Mouse (Mus musculus) kidney, postnatal 0 days (tissue): ENCODE measurements around the gene Tctn1. TPM values are rescaled to one million over a fixed set of nuclear protein-coding genes. Genes with fewer than 3 reads are reported as not detected.

Experiments
- ATAC-seq: fragments of 200-750 bp; cut with Nextera tagmentation; replicated peaks from 2 replicates; pipeline ENCODE4 v1.8.0; 2017; ENCODE audit warnings: low read depth, moderate number of reproducible peaks, moderate TSS enrichment, moderate library complexity; ENCODE audit not compliant: low FRiP score
- DNase-seq: peaks from one replicate; pipeline ENCODE4 v3.0.0-alpha.2; 2016; ENCODE audit warnings: low spot score
- H3K27ac ChIP-seq: fragments of 300-500 bp; sonication (generic); 2 replicates; pipeline ENCODE4 v1.5.1; 2014; ENCODE audit warnings: mild to moderate bottlenecking
- H3K27me3 ChIP-seq: fragments of 300-500 bp; sonication (generic); 2 replicates; pipeline ENCODE4 v1.6.1; 2014; ENCODE audit warnings: low read length, mixed read lengths; ENCODE audit not compliant: insufficient read depth
- H3K36me3 ChIP-seq: fragments of 300-500 bp; sonication (generic); 2 replicates; pipeline ENCODE4 v1.6.1; 2014; ENCODE audit warnings: low read length, mixed read lengths; ENCODE audit not compliant: insufficient read depth
- H3K4me1 ChIP-seq: fragments of 300-500 bp; sonication (generic); replicated peaks from 2 replicates; pipeline ENCODE4 v1.6.1; 2014; ENCODE audit warnings: antibody characterized with exemption, low read length, mixed read lengths; ENCODE audit not compliant: insufficient read depth
- H3K4me2 ChIP-seq: fragments of 300-500 bp; sonication (generic); 2 replicates; pipeline ENCODE4 v1.6.1; 2014; ENCODE audit warnings: mild to moderate bottlenecking, low read length, moderate library complexity, mixed read lengths
- H3K4me3 ChIP-seq: fragments of 300-500 bp; sonication (generic); replicated peaks from 2 replicates; pipeline ENCODE4 v1.5.1; 2014; ENCODE audit warnings: low read depth, low read length
- H3K9ac ChIP-seq: fragments of 300-500 bp; sonication (generic); 2 replicates; pipeline ENCODE4 v1.6.1; 2014; ENCODE audit warnings: low read depth, low read length
- H3K9me3 ChIP-seq: fragments of 300-500 bp; sonication (generic); replicated peaks from 2 replicates; pipeline ENCODE4 v1.6.1; 2016; ENCODE audit warnings: low read length, inconsistent platforms, mixed read lengths
- CTCF ChIP-seq: IDR thresholded peaks from 2 replicates; pipeline ENCODE4 v1.5.1; 2016; ENCODE audit warnings: antibody characterized with exemption, low read depth, mild to moderate bottlenecking, moderate library complexity
- WGBS: fragments of 180-500 bp; shearing (Covaris S2); extraction: QIAGEN DNeasy Blood & Tissue Kit; methylation state at CpG from one replicate; pipeline ENCODE4 v1.1.7; 2014; 5-methylcytosine and 5-hydroxymethylcytosine counted together
- polyA plus RNA-seq: library from polyadenylated mRNA; unstranded; fragments of >200 nt; fragmentation: Nextera tagmentation; extraction: Ambion mirVana; gene quantifications from 2 replicates; pipeline ENCODE4 v1.2.1, GENCODE M21; 2015

The Tctn1 gene
- polyA plus RNA-seq, 1 experiment from 2014 or later = 5.2 TPM

DNA sequence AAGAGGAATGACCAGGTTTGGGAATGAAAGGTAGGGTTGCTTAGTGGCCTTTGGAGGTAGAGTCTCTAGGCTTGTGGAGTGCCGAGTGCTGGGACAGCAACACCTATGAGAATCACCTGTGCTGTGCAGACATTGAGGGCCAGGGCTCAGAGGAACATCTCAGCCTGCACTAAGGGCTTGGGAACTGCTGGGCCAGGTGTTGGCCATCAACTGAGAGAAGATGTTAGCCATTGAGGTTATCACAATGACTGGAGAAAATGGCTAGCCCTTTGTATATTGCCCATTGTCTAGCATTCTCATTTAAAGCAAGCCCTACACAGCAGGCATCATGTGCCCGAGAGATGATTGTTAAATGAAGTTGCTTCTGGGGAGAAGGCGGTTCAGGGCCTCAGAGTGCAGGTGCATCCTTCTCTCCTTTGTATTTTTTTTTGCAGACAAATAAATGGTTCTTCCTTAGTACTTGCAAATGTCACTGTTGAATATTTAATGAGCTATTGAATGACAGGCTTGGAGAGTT is 30.0 kb upstream of the Tctn1 start:
- H3K9me3 ChIP-seq = no peaks in the 10 kb centered on the region
- H3K9ac ChIP-seq = no peak overlapping the region
- H3K27me3 ChIP-seq = no peaks in the 10 kb centered on the region
- H3K36me3 ChIP-seq = no peaks in the 10 kb centered on the region
- no peak for DNase-seq
- 85% methylated on average over 3 of the region's 3 CpGs for WGBS
- H3K4me1 ChIP-seq = no peaks in the 10 kb centered on the region
- H3K4me2 ChIP-seq = no peak overlapping the region
- no peak overlapping the region for H3K27ac ChIP-seq
- H3K4me3 ChIP-seq = no peak overlapping the region
- no peak for ATAC-seq
- no peak for TF ChIP-seq CTCF

- Histone ChIP-seq H3K27me3 (no peaks in the 10 kb centered on the region), H3K9me3 (no peaks in the 10 kb centered on the region), H3K4me1 (no peaks in the 10 kb centered on the region), H3K4me2 (no peak overlapping the region), H3K9ac (no peak overlapping the region), H3K36me3 (no peaks in the 10 kb centered on the region), H3K27ac (no peak overlapping the region), H3K4me3 (no peak overlapping the region)
- WGBS = 47% methylated on average over 6 of the region's 6 CpGs
- no peak for DNase-seq
- no peak for TF ChIP-seq CTCF
- ATAC-seq = no peak
Observed at GRCm38 (mm10) chr5:122293131-122293530, 28.9 kb upstream of the Tctn1 start.

DNA sequence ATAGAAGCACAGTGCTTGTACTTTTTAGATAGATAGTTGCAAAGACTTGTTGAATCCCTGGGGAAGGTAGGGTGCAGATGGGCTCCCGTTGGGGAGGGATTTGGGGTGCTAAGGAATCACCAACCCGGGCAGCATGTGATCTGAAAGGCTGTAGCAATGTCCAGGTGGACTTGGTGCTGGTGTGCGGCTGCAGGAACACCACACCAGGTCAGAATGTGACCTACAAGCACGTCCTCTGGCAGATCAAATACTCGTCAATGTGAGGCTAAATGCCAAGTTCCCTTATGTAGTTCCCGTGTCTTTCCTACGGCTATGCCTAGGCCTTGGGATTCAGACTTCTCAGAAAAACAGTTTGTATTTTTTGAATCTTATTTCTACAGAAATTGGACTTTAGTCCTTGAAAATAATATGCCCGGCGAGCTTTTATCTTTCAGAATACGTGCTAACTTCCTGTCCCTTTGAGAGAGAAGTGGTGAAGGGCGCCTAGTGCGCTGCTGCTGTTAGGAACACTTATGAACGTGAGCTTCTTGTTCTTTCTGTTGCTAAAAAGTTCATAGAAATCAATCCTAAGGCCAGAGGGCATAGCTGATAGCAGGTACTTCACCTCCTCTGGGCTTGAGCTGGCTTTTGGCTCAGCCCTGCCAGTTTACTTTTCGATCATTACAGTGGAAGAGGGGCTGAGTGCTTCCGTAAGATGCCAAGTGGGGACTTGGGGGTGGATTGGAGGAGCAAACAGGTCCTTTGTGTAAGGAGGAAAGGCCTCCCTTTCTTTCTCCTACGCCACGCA is 27.5 kb upstream of the Tctn1 start:
- 67% methylated on average over 17 of the region's 17 CpGs for WGBS
- Histone ChIP-seq H3K27ac (peak overlapping the region; percentile 54; the same call in 1 of the 2 replicates), H3K9me3 (no peaks in the 10 kb centered on the region), H3K4me3 (no peak overlapping the region), H3K27me3 (no peaks in the 10 kb centered on the region), H3K36me3 (no peaks in the 10 kb centered on the region), H3K4me2 (no peak overlapping the region), H3K9ac (0 out of 2 replicates have a peak overlapping the region, but pooled peaks have one; percentile 18), H3K4me1 (no peaks in the 10 kb centered on the region)
- ATAC-seq (no peak), DNase-seq (no peak)
- TF ChIP-seq CTCF = no peak

GRCm38 (mm10) chr5:122291149-122291548 is 26.9 kb upstream of the Tctn1 start:
- Histone ChIP-seq H3K4me3 (no peak overlapping the region), H3K27me3 (no peaks in the 10 kb centered on the region), H3K27ac (0 out of 2 replicates have a peak overlapping the region, but pooled peaks have one; percentile 54), H3K4me2 (no peak overlapping the region), H3K9ac (no peak overlapping the region), H3K4me1 (no peaks in the 10 kb centered on the region; the same call in 1 of the 2 replicates), H3K36me3 (no peaks in the 10 kb centered on the region), H3K9me3 (no peaks in the 10 kb centered on the region)
- no peak for TF ChIP-seq CTCF
- no peak for DNase-seq
- WGBS = 76% methylated on average over 6 of the region's 6 CpGs
- ATAC-seq = no peak

DNA sequence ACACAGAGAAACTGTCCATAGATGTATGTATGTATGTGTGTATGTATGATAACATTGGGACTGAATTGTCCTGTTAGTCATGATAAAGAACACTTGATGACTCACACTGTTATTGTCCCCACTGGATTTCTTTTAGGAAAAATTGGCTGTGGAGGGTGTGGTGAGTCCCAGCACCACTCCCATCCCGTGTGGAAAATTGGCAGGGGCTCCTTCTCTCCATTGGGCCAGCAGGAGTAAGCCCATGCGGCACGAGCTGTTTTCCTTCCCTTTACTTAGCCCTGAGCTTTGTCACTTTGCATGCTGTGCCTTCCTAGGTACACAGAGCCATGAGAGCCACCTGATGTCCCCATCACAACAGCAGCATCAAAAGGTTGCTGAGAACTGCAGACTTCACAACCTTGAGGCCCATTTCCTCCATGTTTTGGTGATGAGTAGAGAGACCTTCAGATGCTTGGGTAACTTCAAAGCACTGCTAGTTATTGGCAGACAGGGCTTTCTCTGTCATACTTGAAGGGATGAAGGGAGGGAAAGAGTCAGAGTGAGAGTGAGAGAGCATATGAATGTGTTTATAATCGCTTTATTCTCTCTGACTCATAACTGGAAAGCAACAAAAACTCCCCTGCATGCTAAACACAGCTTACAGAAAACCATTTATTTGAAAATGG is 24.0 kb upstream of the Tctn1 start:
- Histone ChIP-seq H3K27me3 (no peaks in the 10 kb centered on the region), H3K4me2 (no peak overlapping the region), H3K36me3 (no peaks in the 10 kb centered on the region), H3K4me3 (no peak overlapping the region), H3K27ac (no peak overlapping the region), H3K9me3 (no peaks in the 10 kb centered on the region), H3K9ac (no peak overlapping the region), H3K4me1 (peaks cover 6% of the 10 kb centered on the region; the same call in 1 of the 2 replicates)
- DNase-seq (no peak), ATAC-seq (no peak)
- TF ChIP-seq CTCF = no peak
- 84% methylated on average over 4 of the region's 4 CpGs for WGBS

- no peak for DNase-seq
- Histone ChIP-seq H3K36me3 (no peaks in the 10 kb centered on the region), H3K27ac (no peak overlapping the region), H3K9me3 (no peaks in the 10 kb centered on the region), H3K4me1 (peaks cover 6% of the 10 kb centered on the region; the same call in 1 of the 2 replicates), H3K27me3 (no peaks in the 10 kb centered on the region), H3K4me2 (no peak overlapping the region), H3K4me3 (no peak overlapping the region), H3K9ac (no peak overlapping the region)
- no peak for TF ChIP-seq CTCF
- 87% methylated on average over 4 of the region's 4 CpGs for WGBS
- no peak for ATAC-seq
Observed at GRCm38 (mm10) chr5:122287026-122287425, 22.8 kb upstream of the Tctn1 start.
